Mouse (Mus musculus): ENCODE results near the gene Armcx1.
A peak's percentile ranks its signal among the peaks of the same experiment; 100 is the strongest.
"Not testable (repeated sequence)": the region's sequence is repeated elsewhere in the genome, so short reads cannot be mapped to it uniquely, and the experiment has no call there.

Gene Armcx1

DNA sequence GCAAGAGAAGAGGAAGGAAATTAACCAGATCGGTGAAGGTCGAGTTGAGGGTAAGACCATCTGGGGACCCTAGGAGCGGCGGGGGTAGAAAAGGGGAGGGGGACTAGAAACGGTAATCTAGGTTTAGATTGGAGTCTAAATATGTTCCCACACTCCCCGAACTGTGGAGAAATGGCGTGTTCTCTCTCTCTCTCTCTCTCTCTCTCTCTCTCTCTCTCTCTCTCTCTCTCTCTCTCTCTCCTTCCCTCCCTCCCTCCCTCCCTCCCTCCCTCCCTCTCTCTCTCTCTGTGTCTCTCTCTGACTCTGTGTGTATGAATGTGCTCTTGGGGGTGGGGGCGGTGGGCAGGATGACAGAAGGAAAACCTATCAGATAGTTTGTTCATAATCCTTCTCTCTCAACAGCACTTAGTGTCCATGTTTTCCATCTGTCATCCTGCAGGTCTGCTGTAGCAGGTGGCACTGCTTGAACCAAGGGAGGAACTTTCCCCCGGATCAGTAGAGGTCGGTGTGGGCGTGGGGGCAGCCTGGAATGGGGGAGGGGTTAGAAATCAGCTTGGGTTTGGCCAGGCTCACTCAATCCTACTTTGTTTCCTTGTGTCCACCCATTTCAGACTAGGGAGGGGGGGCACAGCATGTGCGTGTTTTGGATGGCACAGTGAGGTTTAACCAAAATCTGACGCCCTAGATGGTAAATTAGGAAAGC lies 39.7 kb downstream of the Armcx1 start:
- peak in 1 of 2 experiments; percentile 5 for DNase-seq (ENCODE audit: low spot score in 2 of 2)

- not testable (repeated sequence) for DNase-seq (ENCODE audit: low spot score in 2 of 2)
Measured at GRCm38 (mm10) chrX:134763428-134764198, 45.9 kb downstream of the Armcx1 start.
